Mouse (Mus musculus): ENCODE results near the gene Rac1. TPM values are rescaled to one million over a fixed set of nuclear protein-coding genes. Genes with fewer than 3 reads are reported as not detected.
A peak's percentile ranks its signal among the peaks of the same experiment; 100 is the strongest.
"Not testable (repeated sequence)": the region's sequence is repeated elsewhere in the genome, so short reads cannot be mapped to it uniquely, and the experiment has no call there.

Gene Rac1
- polyA plus RNA-seq (2014; fragmentation: Nextera tagmentation; extraction: Ambion mirVana): 473 and 504 TPM in 2 replicates

- H3K27ac ChIP-seq: peak within 1 kb of the TSS; percentile 93
- DNase-seq (ENCODE audit: low spot score) (peak; percentile 98), ATAC-seq (ENCODE audit: low FRiP score) (peak; percentile 96)
- H3K9me3 ChIP-seq (ENCODE audit: control insufficient read depth, low read length): no peaks in the 10 kb centered on the region
- H3K27me3 ChIP-seq (ENCODE audit: control insufficient read depth, insufficient read depth, low read length): no peaks in the 10 kb centered on the region
- peak within 1 kb of the TSS; percentile 95 for H3K4me3 ChIP-seq (replicated peaks; ENCODE audit: low read length)
- WGBS: under 1% methylated on average over 75 of the region's 105 CpGs
- H3K4me2 ChIP-seq (replicated peaks): peak within 1 kb of the TSS; percentile 85
- no peaks in the 10 kb centered on the region for H3K36me3 ChIP-seq (replicated peaks; ENCODE audit: control insufficient read depth, insufficient read depth)
- H3K9ac ChIP-seq: peak within 1 kb of the TSS; percentile 98
- H3K4me1 ChIP-seq (replicated peaks; ENCODE audit: control insufficient read depth, insufficient read depth, low read length): peaks cover 27% of the 10 kb centered on the region
These were observed at the start of gene Rac1 for GRCm38 (mm10) chr5:143527486-143528307. Gene Rac1, minus strand, starts transcription at chr5:143528036.

GRCm38 (mm10) chr5:143574261-143575178 is 46.7 kb upstream of the Rac1 start:
- H3K4me1 ChIP-seq (replicated peaks; ENCODE audit: control insufficient read depth, insufficient read depth, low read length): no peaks in the 10 kb centered on the region
- H3K9ac ChIP-seq: no peak overlapping the region
- H3K9me3 ChIP-seq (ENCODE audit: control insufficient read depth, low read length): no peaks in the 10 kb centered on the region
- ATAC-seq (ENCODE audit: low FRiP score) (no peak), DNase-seq (ENCODE audit: low spot score) (no peak)
- H3K27me3 ChIP-seq (ENCODE audit: control insufficient read depth, insufficient read depth, low read length): no peaks in the 10 kb centered on the region
- no peak overlapping the region for H3K4me3 ChIP-seq (replicated peaks; ENCODE audit: low read length)
- H3K4me2 ChIP-seq (replicated peaks): no peak overlapping the region
- H3K27ac ChIP-seq: no peak overlapping the region
- no peaks in the 10 kb centered on the region for H3K36me3 ChIP-seq (replicated peaks; ENCODE audit: control insufficient read depth, insufficient read depth)
- 84% methylated on average over 19 of the region's 19 CpGs for WGBS

GRCm38 (mm10) chr5:143573067-143573466 is 45.2 kb upstream of the Rac1 start:
- H3K9me3 ChIP-seq (ENCODE audit: control insufficient read depth, low read length): no peaks in the 10 kb centered on the region
- H3K9ac ChIP-seq: no peak overlapping the region
- H3K27ac ChIP-seq: no peak overlapping the region
- no peak for ATAC-seq (ENCODE audit: low FRiP score)
- DNase-seq (ENCODE audit: low spot score): no peak
- no peak overlapping the region for H3K4me3 ChIP-seq (replicated peaks; ENCODE audit: low read length)
- no peaks in the 10 kb centered on the region for H3K4me1 ChIP-seq (replicated peaks; ENCODE audit: control insufficient read depth, insufficient read depth, low read length)
- H3K27me3 ChIP-seq (ENCODE audit: control insufficient read depth, insufficient read depth, low read length): no peaks in the 10 kb centered on the region
- 90% methylated on average over 4 of the region's 4 CpGs for WGBS
- no peak overlapping the region for H3K4me2 ChIP-seq (replicated peaks)
- H3K36me3 ChIP-seq (replicated peaks; ENCODE audit: control insufficient read depth, insufficient read depth): no peaks in the 10 kb centered on the region

GRCm38 (mm10) chr5:143572195-143572594 is 44.4 kb upstream of the Rac1 start:
- DNase-seq (ENCODE audit: low spot score) (no peak), ATAC-seq (ENCODE audit: low FRiP score) (no peak)
- no peak overlapping the region for H3K9ac ChIP-seq
- WGBS: 89% methylated on average over 5 of the region's 5 CpGs
- no peaks in the 10 kb centered on the region for H3K27me3 ChIP-seq (ENCODE audit: control insufficient read depth, insufficient read depth, low read length)
- no peaks in the 10 kb centered on the region for H3K36me3 ChIP-seq (replicated peaks; ENCODE audit: control insufficient read depth, insufficient read depth)
- H3K4me2 ChIP-seq (replicated peaks): no peak overlapping the region
- no peaks in the 10 kb centered on the region for H3K9me3 ChIP-seq (ENCODE audit: control insufficient read depth, low read length)
- H3K4me1 ChIP-seq (replicated peaks; ENCODE audit: control insufficient read depth, insufficient read depth, low read length): no peaks in the 10 kb centered on the region
- H3K27ac ChIP-seq: no peak overlapping the region
- no peak overlapping the region for H3K4me3 ChIP-seq (replicated peaks; ENCODE audit: low read length)

- 23% methylated on average over 6 of the region's 6 CpGs for WGBS
- DNase-seq (ENCODE audit: low spot score) (peak; percentile 89), ATAC-seq (ENCODE audit: low FRiP score) (peak; percentile 34; the same call in 1 of the 2 replicates)
- Histone ChIP-seq H3K4me3 (replicated peaks; ENCODE audit: low read length) (no peak overlapping the region), H3K4me1 (replicated peaks; ENCODE audit: control insufficient read depth, insufficient read depth, low read length) (no peaks in the 10 kb centered on the region), H3K27ac (no peak overlapping the region), H3K27me3 (ENCODE audit: control insufficient read depth, insufficient read depth, low read length) (no peaks in the 10 kb centered on the region), H3K4me2 (replicated peaks) (no peak overlapping the region), H3K9me3 (ENCODE audit: control insufficient read depth, low read length) (no peaks in the 10 kb centered on the region), H3K9ac (no peak overlapping the region), H3K36me3 (replicated peaks; ENCODE audit: control insufficient read depth, insufficient read depth) (peaks cover 17% of the 10 kb centered on the region)
These were observed 40.0 kb upstream of the Rac1 start for GRCm38 (mm10) chr5:143567860-143568259.

- no peaks in the 10 kb centered on the region for H3K27me3 ChIP-seq (ENCODE audit: control insufficient read depth, insufficient read depth, low read length)
- H3K9me3 ChIP-seq (ENCODE audit: control insufficient read depth, low read length): no peaks in the 10 kb centered on the region
- peaks cover 22% of the 10 kb centered on the region for H3K36me3 ChIP-seq (replicated peaks; ENCODE audit: control insufficient read depth, insufficient read depth)
- no peaks in the 10 kb centered on the region for H3K4me1 ChIP-seq (replicated peaks; ENCODE audit: control insufficient read depth, insufficient read depth, low read length)
- no peak overlapping the region for H3K27ac ChIP-seq
- no peak overlapping the region for H3K4me2 ChIP-seq (replicated peaks)
- WGBS: 92% methylated on average over 5 of the region's 5 CpGs
- H3K4me3 ChIP-seq (replicated peaks; ENCODE audit: low read length): no peak overlapping the region
- DNase-seq (ENCODE audit: low spot score) (no peak), ATAC-seq (ENCODE audit: low FRiP score) (no peak)
- H3K9ac ChIP-seq: no peak overlapping the region
These were observed 39.4 kb upstream of the Rac1 start for GRCm38 (mm10) chr5:143567258-143567670.

GRCm38 (mm10) chr5:143566804-143567203 is 39.0 kb upstream of the Rac1 start:
- H3K4me1 ChIP-seq (replicated peaks; ENCODE audit: control insufficient read depth, insufficient read depth, low read length); H3K9me3 ChIP-seq (ENCODE audit: control insufficient read depth, low read length); H3K9ac ChIP-seq; H3K27ac ChIP-seq; DNase-seq (ENCODE audit: low spot score); ATAC-seq (ENCODE audit: low FRiP score); H3K4me2 ChIP-seq (replicated peaks); H3K4me3 ChIP-seq (replicated peaks; ENCODE audit: low read length); H3K27me3 ChIP-seq (ENCODE audit: control insufficient read depth, insufficient read depth, low read length): not testable (repeated sequence)
- 91% methylated on average over 6 of the region's 6 CpGs for WGBS
- H3K36me3 ChIP-seq (replicated peaks; ENCODE audit: control insufficient read depth, insufficient read depth): peaks cover 23% of the 10 kb centered on the region

GRCm38 (mm10) chr5:143561544-143562185 is 33.8 kb upstream of the Rac1 start:
- Histone ChIP-seq H3K9ac (no peak overlapping the region), H3K36me3 (replicated peaks; ENCODE audit: control insufficient read depth, insufficient read depth) (peaks cover 23% of the 10 kb centered on the region), H3K4me1 (replicated peaks; ENCODE audit: control insufficient read depth, insufficient read depth, low read length) (no peaks in the 10 kb centered on the region), H3K9me3 (ENCODE audit: control insufficient read depth, low read length) (no peaks in the 10 kb centered on the region), H3K27ac (no peak overlapping the region), H3K27me3 (ENCODE audit: control insufficient read depth, insufficient read depth, low read length) (no peaks in the 10 kb centered on the region), H3K4me2 (replicated peaks) (no peak overlapping the region), H3K4me3 (replicated peaks; ENCODE audit: low read length) (no peak overlapping the region)
- WGBS: 71% methylated on average over 14 of the region's 14 CpGs
- ATAC-seq (ENCODE audit: low FRiP score): no peak
- no peak for DNase-seq (ENCODE audit: low spot score)

- no peak overlapping the region for H3K4me2 ChIP-seq (replicated peaks)
- no peak for DNase-seq (ENCODE audit: low spot score)
- no peaks in the 10 kb centered on the region for H3K4me1 ChIP-seq (replicated peaks; ENCODE audit: control insufficient read depth, insufficient read depth, low read length)
- no peaks in the 10 kb centered on the region for H3K9me3 ChIP-seq (ENCODE audit: control insufficient read depth, low read length)
- WGBS: 94% methylated on average over 4 of the region's 4 CpGs
- H3K36me3 ChIP-seq (replicated peaks; ENCODE audit: control insufficient read depth, insufficient read depth): peaks cover 23% of the 10 kb centered on the region
- no peak overlapping the region for H3K27ac ChIP-seq
- ATAC-seq (ENCODE audit: low FRiP score): no peak
- no peaks in the 10 kb centered on the region for H3K27me3 ChIP-seq (ENCODE audit: control insufficient read depth, insufficient read depth, low read length)
- no peak overlapping the region for H3K9ac ChIP-seq
- H3K4me3 ChIP-seq (replicated peaks; ENCODE audit: low read length): no peak overlapping the region
These were observed 33.2 kb upstream of the Rac1 start for GRCm38 (mm10) chr5:143561009-143561408.

Data from hindbrain, embryonic 14.5 days (tissue).